Mouse (Mus musculus): ENCODE measurements at regions not wholly inside any gene's neighbourhood (a gene's known extent, or its start where the extent isn't known, plus 50 kb on each side); places are given as distances from the start of the nearest gene placed in this dataset.
A peak's percentile ranks its signal among the peaks of the same experiment; 100 is the strongest.

GRCm38 (mm10) chr10:126267321-126267998 is 301.5 kb downstream of the Lrig3 start:
- H3K9me3 ChIP-seq (replicated peaks), result 0 out of 2 replicates have a peak, but pooled peaks cover 7% of the 10 kb centered on the region
- H3K27me3 ChIP-seq, result no peaks in the 10 kb centered on the region
- DNase-seq (no peak), ATAC-seq (ENCODE audit: low read depth) (no peak)
- WGBS (ENCODE audit: insufficient replicate concordance), result 56% methylated on average over 2 of the region's 2 CpGs
- H3K9ac ChIP-seq, result no peak overlapping the region
- no peaks in the 10 kb centered on the region for H3K36me3 ChIP-seq
- H3K4me2 ChIP-seq, result no peak overlapping the region
- no peak overlapping the region for H3K27ac ChIP-seq
- no peaks in the 10 kb centered on the region for H3K4me1 ChIP-seq (replicated peaks)
- H3K4me3 ChIP-seq (replicated peaks), result no peak overlapping the region

GRCm38 (mm10) chr10:126257171-126257570 is 291.2 kb downstream of the Lrig3 start:
- H3K4me1 ChIP-seq (replicated peaks), result no peaks in the 10 kb centered on the region
- H3K27me3 ChIP-seq, result no peaks in the 10 kb centered on the region
- H3K9me3 ChIP-seq (replicated peaks), result 0 out of 2 replicates have a peak, but pooled peaks cover 3% of the 10 kb centered on the region
- 74% methylated on average over 8 of the region's 8 CpGs for WGBS (ENCODE audit: insufficient replicate concordance)
- H3K9ac ChIP-seq, result no peak overlapping the region
- no peaks in the 10 kb centered on the region for H3K36me3 ChIP-seq
- no peak for DNase-seq
- H3K4me3 ChIP-seq (replicated peaks), result no peak overlapping the region
- no peak for ATAC-seq (ENCODE audit: low read depth)
- H3K4me2 ChIP-seq, result no peak overlapping the region
- H3K27ac ChIP-seq, result no peak overlapping the region

- Histone ChIP-seq H3K9me3 (replicated peaks) (0 out of 2 replicates have a peak, but pooled peaks cover 3% of the 10 kb centered on the region), H3K27me3 (no peaks in the 10 kb centered on the region), H3K9ac (no peak overlapping the region), H3K4me1 (replicated peaks) (no peaks in the 10 kb centered on the region), H3K36me3 (no peaks in the 10 kb centered on the region), H3K4me2 (no peak overlapping the region), H3K27ac (no peak overlapping the region), H3K4me3 (replicated peaks) (no peak overlapping the region)
- DNase-seq, result no peak
- 64% methylated on average over 4 of the region's 4 CpGs for WGBS (ENCODE audit: insufficient replicate concordance)
- no peak for ATAC-seq (ENCODE audit: low read depth)
These were observed 288.2 kb downstream of the Lrig3 start for GRCm38 (mm10) chr10:126254198-126254597.

GRCm38 (mm10) chr10:126249176-126249575 is 283.2 kb downstream of the Lrig3 start:
- Histone ChIP-seq H3K4me2 (no peak overlapping the region), H3K27me3 (no peaks in the 10 kb centered on the region), H3K27ac (no peak overlapping the region), H3K4me3 (replicated peaks) (no peak overlapping the region), H3K36me3 (no peaks in the 10 kb centered on the region), H3K9ac (no peak overlapping the region), H3K9me3 (replicated peaks) (no peaks in the 10 kb centered on the region), H3K4me1 (replicated peaks) (no peaks in the 10 kb centered on the region)
- ATAC-seq (ENCODE audit: low read depth), result no peak
- 79% methylated on average over 12 of the region's 12 CpGs for WGBS (ENCODE audit: insufficient replicate concordance)
- DNase-seq, result no peak

- Histone ChIP-seq H3K9me3 (replicated peaks) (no peaks in the 10 kb centered on the region; the same call in 1 of the 2 replicates), H3K27me3 (no peaks in the 10 kb centered on the region), H3K27ac (no peak overlapping the region), H3K9ac (no peak overlapping the region), H3K4me3 (replicated peaks) (no peak overlapping the region), H3K4me2 (no peak overlapping the region), H3K4me1 (replicated peaks) (no peaks in the 10 kb centered on the region), H3K36me3 (no peaks in the 10 kb centered on the region)
- DNase-seq (no peak), ATAC-seq (ENCODE audit: low read depth) (no peak)
- 81% methylated on average over 7 of the region's 7 CpGs for WGBS (ENCODE audit: insufficient replicate concordance)
These were observed 277.1 kb downstream of the Lrig3 start for GRCm38 (mm10) chr10:126243051-126243450.

- no peak overlapping the region for H3K4me2 ChIP-seq
- DNase-seq (no peak), ATAC-seq (ENCODE audit: low read depth) (no peak)
- no peak overlapping the region for H3K27ac ChIP-seq
- no peaks in the 10 kb centered on the region for H3K4me1 ChIP-seq (replicated peaks)
- H3K9ac ChIP-seq, result no peak overlapping the region
- no peaks in the 10 kb centered on the region; the same call in 1 of the 2 replicates for H3K9me3 ChIP-seq (replicated peaks)
- H3K36me3 ChIP-seq, result no peaks in the 10 kb centered on the region
- H3K4me3 ChIP-seq (replicated peaks), result no peak overlapping the region
- no peaks in the 10 kb centered on the region for H3K27me3 ChIP-seq
- 67% methylated on average over 4 of the region's 4 CpGs for WGBS (ENCODE audit: insufficient replicate concordance)
These were observed 273.6 kb downstream of the Lrig3 start for GRCm38 (mm10) chr10:126239536-126239935.

Small RNA genes in the stretch of these regions (microRNA-seq; reads per million reads assigned to microRNA genes)
- gene Mir378d, result 22.3 reads per million, percentile 35 among the genes with 10 or more reads in this experiment
